Mouse (Mus musculus) limb, embryonic 10.5 days (tissue): ENCODE data around the gene Pde4d. TPM values are rescaled to one million over a fixed set of nuclear protein-coding genes. Genes with fewer than 3 reads are reported as not detected.

Experiments
- DNase-seq: peaks from one replicate; pipeline ENCODE4 v3.0.0-alpha.2; 2017; ENCODE audit warnings: low spot score
- H3K27ac ChIP-seq: fragments of 300-500 bp; sonication (generic); 2 replicates; pipeline ENCODE4 v1.5.1; 2016; ENCODE audit warnings: mild to moderate bottlenecking
- H3K27me3 ChIP-seq: fragments of 300-500 bp; sonication (generic); 2 replicates; pipeline ENCODE4 v1.6.1; 2016; ENCODE audit warnings: low read depth, mild to moderate bottlenecking; ENCODE audit not compliant: poor library complexity, severe bottlenecking
- H3K36me3 ChIP-seq: fragments of 300-500 bp; sonication (generic); 2 replicates; pipeline ENCODE4 v1.6.1; 2016; ENCODE audit warnings: mild to moderate bottlenecking, moderate library complexity
- H3K4me1 ChIP-seq: fragments of 300-500 bp; sonication (generic); 2 replicates; pipeline ENCODE4 v1.6.1; 2016
- H3K4me3 ChIP-seq: fragments of 300-500 bp; sonication (generic); 2 replicates; pipeline ENCODE4 v1.5.1; 2016; ENCODE audit warnings: mild to moderate bottlenecking, moderate library complexity
- H3K9me3 ChIP-seq: fragments of 300-500 bp; sonication (generic); replicated peaks from 2 replicates; pipeline ENCODE4 v1.6.1; 2016; ENCODE audit warnings: mild to moderate bottlenecking
- WGBS: fragments of 180-500 bp; shearing (Covaris S2); methylation state at CpG from one replicate; pipeline ENCODE4 v1.1.7; 2016; 5-methylcytosine and 5-hydroxymethylcytosine counted together
- polyA plus RNA-seq: library from polyadenylated mRNA; unstranded; fragments of >200 nt; fragmentation: Nextera tagmentation; extraction: Ambion mirVana; gene quantifications from 2 replicates; pipeline ENCODE4 v1.2.1, GENCODE M21; 2016

Pde4d gene
- polyA plus RNA-seq, 1 experiment from 2014 or later, result 24.3 TPM

- 82% methylated on average over 10 of the region's 10 CpGs for WGBS
- H3K4me3 ChIP-seq, result no peak overlapping the region
These were observed 1097.3 kb downstream of the Pde4d start for GRCm38 (mm10) chr13:109547006-109547587.

GRCm38 (mm10) chr13:109547700-109548099, 1098.0 kb downstream of the Pde4d start:
- H3K36me3 ChIP-seq, result no peaks in the 10 kb centered on the region
- H3K4me3 ChIP-seq, result no peak overlapping the region
- H3K27ac ChIP-seq, result no peak overlapping the region
- 37% methylated on average over 6 of the region's 6 CpGs for WGBS
- no peaks in the 10 kb centered on the region for H3K27me3 ChIP-seq
- no peaks in the 10 kb centered on the region for H3K9me3 ChIP-seq
- peak; percentile 82 for DNase-seq
- H3K4me1 ChIP-seq, result no peaks in the 10 kb centered on the region

More at GRCm38 (mm10) chr13:109547006-109547587, 1097.3 kb downstream of the Pde4d start:
- Histone ChIP-seq H3K9me3 (no peaks in the 10 kb centered on the region), H3K36me3 (no peaks in the 10 kb centered on the region), H3K27ac (no peak overlapping the region), H3K27me3 (no peaks in the 10 kb centered on the region), H3K4me1 (no peaks in the 10 kb centered on the region)
- DNase-seq, result no peak

- Histone ChIP-seq H3K27me3 (no peaks in the 10 kb centered on the region), H3K27ac (no peak overlapping the region), H3K4me1 (no peaks in the 10 kb centered on the region), H3K4me3 (no peak overlapping the region), H3K9me3 (no peaks in the 10 kb centered on the region), H3K36me3 (no peaks in the 10 kb centered on the region)
- DNase-seq, result no peak
- 69% methylated on average over 5 of the region's 5 CpGs for WGBS
These were observed 1098.5 kb downstream of the Pde4d start for GRCm38 (mm10) chr13:109548263-109548662.

GRCm38 (mm10) chr13:109548771-109549555, 1099.2 kb downstream of the Pde4d start:
- 85% methylated on average over 11 of the region's 11 CpGs for WGBS
- Histone ChIP-seq H3K9me3 (no peaks in the 10 kb centered on the region), H3K4me1 (no peaks in the 10 kb centered on the region), H3K27me3 (no peaks in the 10 kb centered on the region), H3K36me3 (no peaks in the 10 kb centered on the region), H3K4me3 (no peak overlapping the region), H3K27ac (no peak overlapping the region)
- DNase-seq, result no peak

GRCm38 (mm10) chr13:109551836-109552235, 1102.1 kb downstream of the Pde4d start:
- no peaks in the 10 kb centered on the region for H3K27me3 ChIP-seq
- DNase-seq, result no peak
- H3K36me3 ChIP-seq, result no peaks in the 10 kb centered on the region
- no peaks in the 10 kb centered on the region for H3K4me1 ChIP-seq
- H3K27ac ChIP-seq, result no peak overlapping the region
- H3K9me3 ChIP-seq, result no peaks in the 10 kb centered on the region
- WGBS, result 80% methylated on average over 3 of the region's 3 CpGs
- H3K4me3 ChIP-seq, result no peak overlapping the region

- no peaks in the 10 kb centered on the region for H3K9me3 ChIP-seq
- no peak overlapping the region for H3K27ac ChIP-seq
- DNase-seq, result no peak
- no peaks in the 10 kb centered on the region for H3K27me3 ChIP-seq
- no peak overlapping the region for H3K4me3 ChIP-seq
- H3K36me3 ChIP-seq, result no peaks in the 10 kb centered on the region
- 90% methylated on average over 5 of the region's 5 CpGs for WGBS
- no peaks in the 10 kb centered on the region for H3K4me1 ChIP-seq
These were observed 1105.8 kb downstream of the Pde4d start for GRCm38 (mm10) chr13:109555513-109555912.

- WGBS, result 93% methylated on average over 4 of the region's 4 CpGs
- Histone ChIP-seq H3K36me3 (no peaks in the 10 kb centered on the region), H3K27me3 (no peaks in the 10 kb centered on the region), H3K4me1 (no peaks in the 10 kb centered on the region), H3K27ac (no peak overlapping the region), H3K4me3 (no peak overlapping the region), H3K9me3 (no peaks in the 10 kb centered on the region)
- no peak for DNase-seq
These were observed 1107.1 kb downstream of the Pde4d start for GRCm38 (mm10) chr13:109556853-109557252.

- no peaks in the 10 kb centered on the region for H3K36me3 ChIP-seq
- no peaks in the 10 kb centered on the region for H3K27me3 ChIP-seq
- no peaks in the 10 kb centered on the region for H3K4me1 ChIP-seq
- H3K9me3 ChIP-seq, result no peaks in the 10 kb centered on the region
- no peak overlapping the region for H3K27ac ChIP-seq
- no peak overlapping the region for H3K4me3 ChIP-seq
- no peak for DNase-seq
- WGBS, result 83% methylated on average over 12 of the region's 12 CpGs
These were observed 1108.9 kb downstream of the Pde4d start for GRCm38 (mm10) chr13:109558341-109559257.

GRCm38 (mm10) chr13:109560261-109560660, 1110.5 kb downstream of the Pde4d start:
- H3K4me3 ChIP-seq, result no peak overlapping the region
- H3K36me3 ChIP-seq, result no peaks in the 10 kb centered on the region
- H3K27ac ChIP-seq, result no peak overlapping the region
- 89% methylated on average over 4 of the region's 4 CpGs for WGBS
- no peaks in the 10 kb centered on the region for H3K27me3 ChIP-seq
- DNase-seq, result no peak
- no peaks in the 10 kb centered on the region for H3K9me3 ChIP-seq
- no peaks in the 10 kb centered on the region for H3K4me1 ChIP-seq

- H3K9me3 ChIP-seq, result no peaks in the 10 kb centered on the region
- 93% methylated on average over 20 of the region's 20 CpGs for WGBS
- H3K4me3 ChIP-seq, result no peak overlapping the region
- no peak for DNase-seq
- no peak overlapping the region for H3K27ac ChIP-seq
- H3K36me3 ChIP-seq, result no peaks in the 10 kb centered on the region
- H3K27me3 ChIP-seq, result no peaks in the 10 kb centered on the region
- no peaks in the 10 kb centered on the region for H3K4me1 ChIP-seq
These were observed 1119.1 kb downstream of the Pde4d start for GRCm38 (mm10) chr13:109568638-109569468.

- no peak for DNase-seq
- no peak overlapping the region for H3K4me3 ChIP-seq
- H3K27me3 ChIP-seq, result no peaks in the 10 kb centered on the region
- H3K4me1 ChIP-seq, result no peaks in the 10 kb centered on the region
- H3K9me3 ChIP-seq, result no peaks in the 10 kb centered on the region
- no peaks in the 10 kb centered on the region for H3K36me3 ChIP-seq
- no peak overlapping the region for H3K27ac ChIP-seq
- WGBS, result 79% methylated on average over 5 of the region's 5 CpGs
These were observed 1119.7 kb downstream of the Pde4d start for GRCm38 (mm10) chr13:109569491-109569890.

GRCm38 (mm10) chr13:109576725-109577124, 1127.0 kb downstream of the Pde4d start:
- Histone ChIP-seq H3K9me3 (no peaks in the 10 kb centered on the region), H3K27ac (no peak overlapping the region)
- WGBS, result 83% methylated on average over 1 of the region's 1 CpGs

More at GRCm38 (mm10) chr13:109576725-109577124, 1127.0 kb downstream of the Pde4d start:
- Histone ChIP-seq H3K4me1 (peaks cover 4% of the 10 kb centered on the region; the same call in 1 of the 2 replicates), H3K4me3 (no peak overlapping the region), H3K27me3 (no peaks in the 10 kb centered on the region), H3K36me3 (no peaks in the 10 kb centered on the region)
- DNase-seq, result no peak
